Mouse (Mus musculus): Measurements from ENCODE around the gene Ube2v1.

DNA sequence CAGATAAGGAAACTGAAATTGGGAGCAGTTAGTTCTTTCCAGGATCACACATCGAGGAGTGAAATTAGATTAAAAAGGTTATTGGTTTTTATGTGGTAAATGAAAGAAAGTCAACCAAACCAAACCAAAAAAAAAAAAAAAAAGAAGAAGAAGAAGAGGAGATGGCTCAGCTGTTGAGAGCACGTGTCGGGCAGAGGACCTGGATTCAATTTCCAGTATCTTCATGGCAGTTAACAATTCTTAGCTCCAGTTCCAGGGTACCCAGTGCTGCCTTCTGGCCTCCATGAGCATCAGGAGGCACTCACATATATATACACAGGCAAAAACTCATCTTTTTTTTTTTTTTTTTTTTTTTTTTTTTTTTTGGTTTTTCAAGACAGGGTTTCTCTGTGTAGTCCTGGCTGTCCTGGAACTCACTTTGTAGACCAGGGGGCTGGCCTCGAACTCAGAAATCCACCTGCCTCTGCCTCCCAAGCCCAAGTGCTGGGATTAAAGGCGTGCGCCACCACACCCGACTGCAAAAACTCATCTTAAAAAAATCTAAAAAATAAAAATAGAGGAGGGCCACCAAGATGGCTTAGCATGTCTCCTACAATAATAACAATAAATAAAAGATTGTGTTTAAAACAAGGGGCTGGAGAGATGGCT is 3.1 kb upstream of the Ube2v1 start:
- TF ChIP-seq GATA1 (IDR thresholded peaks at IDR 0.05; ENCODE audit: borderline replicate concordance, low read length) (no peak), FLI1 (IDR thresholded peaks at IDR 0.05; ENCODE audit: low read length) (no peak)

All from megakaryocyte, embryonic 14.5 days (primary cell).